Mouse (Mus musculus) adrenal gland, postnatal 36 days (tissue): ENCODE data around the gene Mkrn3. TPM values are rescaled to one million over a fixed set of nuclear protein-coding genes. Genes with fewer than 3 reads are reported as not detected.

ENCODE experiments used
- DNase-seq, 2 experiments: peaks; one replicate each; pipeline ENCODE4 v3.0.0; 2021; ENCODE audit warnings: mixed read lengths in 1 of 2
- long read RNA-seq, 2 experiments: library from polyadenylated mRNA; stranded (forward); transcript quantifications; one replicate each; pipeline ENCODE4 v2.0.0; 2021; ENCODE audit warnings: borderline sequencing depth in 2 of 2
- total RNA-seq, 2 experiments: library from RNA; stranded (reverse); gene quantifications; 2 replicates each; pipeline ENCODE4 v1.2.3; 2021

Gene Mkrn3
- total RNA-seq: 1 to 10 TPM; 1.0 to 1.1 TPM
- long read RNA-seq, experiment 1, transcript Mkrn3-201 (1 exons, 2,547 nt): major isoform, 5 of 5 reads
- long read RNA-seq, experiment 1, partial matches to known transcripts: 0 of 5 reads
- long read RNA-seq, experiment 1, other reads (novel, unspliced or antisense): 0 of 5 reads
- long read RNA-seq, experiment 2: 0 reads

GRCm38 (mm10) chr7:62419493-62420360, at the start of gene Mkrn3:
TSS of gene Mkrn3 (minus strand) at chr7:62420139.
- peak; percentile 74 to 75 for DNase-seq

- DNase-seq: peak; percentile 57 to 64
Observed at GRCm38 (mm10) chr7:62463878-62464755, 44.2 kb upstream of the Mkrn3 start, which contains the start of gene Peg12. TSS of gene Peg12 (minus strand) at chr7:62464510.

GRCm38 (mm10) chr7:62463007-62463877, 43.3 kb upstream of the Mkrn3 start:
- DNase-seq: peak; percentile 18 to 34

- no peak for DNase-seq
Observed at GRCm38 (mm10) chr7:62462229-62463006, 42.5 kb upstream of the Mkrn3 start.

- no peak for DNase-seq
Observed at GRCm38 (mm10) chr7:62452353-62452752, 32.4 kb upstream of the Mkrn3 start.

- no peak for DNase-seq
Observed at GRCm38 (mm10) chr7:62445431-62446165, 25.7 kb upstream of the Mkrn3 start.

- DNase-seq: no peak
Observed at GRCm38 (mm10) chr7:62436394-62436793, 16.5 kb upstream of the Mkrn3 start.

- no peak for DNase-seq
Observed at GRCm38 (mm10) chr7:62433243-62433642, 13.3 kb upstream of the Mkrn3 start.

GRCm38 (mm10) chr7:62428337-62428736, 8.4 kb upstream of the Mkrn3 start:
- peak; percentile 17 to 39 for DNase-seq

- no peak for DNase-seq
Observed at GRCm38 (mm10) chr7:62423210-62423609, 3.3 kb upstream of the Mkrn3 start.

- no peak for DNase-seq
Observed at GRCm38 (mm10) chr7:62420566-62420965, 627 bp upstream of the Mkrn3 start.

- no peak for DNase-seq
Observed at GRCm38 (mm10) chr7:62419105-62419492, 840 bp downstream of the Mkrn3 start.

GRCm38 (mm10) chr7:62418346-62418745, 1.6 kb downstream of the Mkrn3 start:
- DNase-seq: no peak

- no peak for DNase-seq
Observed at GRCm38 (mm10) chr7:62416173-62416572, 3.8 kb downstream of the Mkrn3 start.

GRCm38 (mm10) chr7:62415222-62415621, 4.7 kb downstream of the Mkrn3 start:
- DNase-seq: no peak

- no peak for DNase-seq
Observed at GRCm38 (mm10) chr7:62407803-62408202, 12.1 kb downstream of the Mkrn3 start.

GRCm38 (mm10) chr7:62406573-62407050, 13.3 kb downstream of the Mkrn3 start:
- no peak for DNase-seq

GRCm38 (mm10) chr7:62392202-62392601, 27.7 kb downstream of the Mkrn3 start:
- no peak for DNase-seq

- DNase-seq: no peak
Observed at GRCm38 (mm10) chr7:62388291-62388690, 31.6 kb downstream of the Mkrn3 start.

- DNase-seq: peak; percentile 43 to 58
Observed at GRCm38 (mm10) chr7:62382391-62382790, 37.5 kb downstream of the Mkrn3 start.
